Mouse (Mus musculus): Measurements from ENCODE around the gene Pah.

DNA sequence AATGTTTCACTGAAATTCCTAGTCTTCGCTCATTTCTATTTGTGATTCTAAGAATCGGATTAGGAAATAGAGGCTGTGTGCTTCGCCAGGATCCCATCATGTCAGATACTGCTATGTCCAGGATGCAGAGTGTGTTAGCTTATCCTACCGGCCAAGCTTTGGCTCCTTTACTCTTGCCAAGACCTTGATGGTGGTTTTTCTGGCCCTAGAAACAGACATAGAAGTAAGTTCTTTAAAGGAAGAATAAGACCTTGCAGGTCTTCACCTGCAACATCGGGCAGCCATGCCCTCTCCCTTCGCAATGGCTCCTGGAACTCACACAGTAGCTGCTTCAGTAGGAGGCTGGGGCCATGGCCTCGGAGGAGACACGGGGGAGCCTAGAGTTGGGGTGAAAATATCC lies 24.2 kb downstream of the Pah start:
- TF ChIP-seq CTCF (IDR thresholded peaks at IDR 0.05; ENCODE audit: control insufficient read depth, insufficient read depth, insufficient replicate concordance, low read depth, low read length) (no peak), POLR2A (IDR thresholded peaks at IDR 0.05; ENCODE audit: control insufficient read depth, low read depth, low read length) (no peak)
